Mouse (Mus musculus) yolk sac, embryonic 10.5 days (tissue): ENCODE data around the gene Ogfod3.

ENCODE experiments used
- DNase-seq: peaks from one replicate; pipeline ENCODE4 v3.0.0-alpha.2; 2017; ENCODE audit warnings: low spot score

The Ogfod3 gene

GRCm38 (mm10) chr11:121204161-121205006 lies at the start of gene Ogfod3, which contains the start of gene Hexdc:
Gene Ogfod3, minus strand, starts transcription at chr11:121204711.
Gene Hexdc, plus strand, starts transcription at chr11:121204433.
- DNase-seq, result peak; percentile 99

- DNase-seq, result no peak
Measured at GRCm38 (mm10) chr11:121250196-121250595, 45.7 kb upstream of the Ogfod3 start.

GRCm38 (mm10) chr11:121239669-121240068 lies 35.2 kb upstream of the Ogfod3 start:
- no peak for DNase-seq

- DNase-seq, result no peak
Measured at GRCm38 (mm10) chr11:121237345-121238128, 33.0 kb upstream of the Ogfod3 start.

- peak; percentile 99 for DNase-seq
Measured at GRCm38 (mm10) chr11:121236564-121237344, 32.2 kb upstream of the Ogfod3 start, which contains the start of gene Narf. Gene Narf, plus strand, starts transcription at chr11:121237253.

GRCm38 (mm10) chr11:121235475-121236238 lies 31.1 kb upstream of the Ogfod3 start:
- DNase-seq, result peak; percentile 44

GRCm38 (mm10) chr11:121232706-121233105 lies 28.2 kb upstream of the Ogfod3 start:
- no peak for DNase-seq

GRCm38 (mm10) chr11:121231628-121232291 lies 27.2 kb upstream of the Ogfod3 start:
- DNase-seq, result peak; percentile 16

- peak; percentile 12 for DNase-seq
Measured at GRCm38 (mm10) chr11:121231191-121231590, 26.7 kb upstream of the Ogfod3 start.

GRCm38 (mm10) chr11:121229018-121229439 lies 24.5 kb upstream of the Ogfod3 start, which contains the start of gene Cybc1:
Gene Cybc1, minus strand, starts transcription at chr11:121229322.
- DNase-seq, result peak; percentile 87

- DNase-seq, result peak; percentile 10
Measured at GRCm38 (mm10) chr11:121228129-121229017, 23.9 kb upstream of the Ogfod3 start.

GRCm38 (mm10) chr11:121221321-121222010 lies 17.0 kb upstream of the Ogfod3 start:
- no peak for DNase-seq

GRCm38 (mm10) chr11:121220771-121221170 lies 16.3 kb upstream of the Ogfod3 start:
- DNase-seq, result no peak

GRCm38 (mm10) chr11:121219776-121220175 lies 15.3 kb upstream of the Ogfod3 start:
- no peak for DNase-seq

GRCm38 (mm10) chr11:121216831-121217230 lies 12.3 kb upstream of the Ogfod3 start:
- no peak for DNase-seq

GRCm38 (mm10) chr11:121203859-121204160 lies 701 bp downstream of the Ogfod3 start:
- no peak for DNase-seq

- peak; percentile 22 for DNase-seq
Measured at GRCm38 (mm10) chr11:121201436-121202198, 2.9 kb downstream of the Ogfod3 start.

- DNase-seq, result no peak
Measured at GRCm38 (mm10) chr11:121200781-121201180, 3.7 kb downstream of the Ogfod3 start.
